Mouse (Mus musculus) thymus, adult 2 months (tissue): ENCODE measurements around the gene Ankrd53.

Experiments used
- CTCF ChIP-seq: fragments of 200-500 bp; IDR thresholded peaks from 2 replicates; pipeline ENCODE4 v1.5.1; 2012; ENCODE audit warnings: mild to moderate bottlenecking, control low read depth, low read length, moderate library complexity, borderline replicate concordance; ENCODE audit not compliant: control insufficient read depth, poor library complexity, insufficient read depth; ENCODE audit errors: extremely low read depth
- POLR2A ChIP-seq: fragments of 200-500 bp; IDR thresholded peaks from 2 replicates; pipeline ENCODE4 v1.6.1; 2012; ENCODE audit warnings: mild to moderate bottlenecking, low read length, control low read depth, moderate library complexity; ENCODE audit not compliant: control insufficient read depth, poor library complexity, insufficient read depth; ENCODE audit errors: extremely low read depth

- no peak for TF ChIP-seq CTCF
- TF ChIP-seq POLR2A: no peak
Observed at GRCm38 (mm10) chr6:83774126-83774525, 11.7 kb downstream of the Ankrd53 start.
